Mouse (Mus musculus) megakaryocyte, embryonic 14.5 days (primary cell): ENCODE measurements at regions not wholly inside any gene's neighbourhood (a gene's known extent, or its start where the extent isn't known, plus 50 kb on each side); places are given as distances from the start of the nearest gene placed in this dataset.

Experiments
- FLI1 ChIP-seq: IDR thresholded peaks from 2 replicates; pipeline ENCODE4 v1.6.1; 2012; ENCODE audit warnings: low read length, inconsistent platforms, mixed read lengths
- GATA1 ChIP-seq: IDR thresholded peaks from 3 replicates; pipeline ENCODE4 v1.6.1; 2012; ENCODE audit warnings: mixed read lengths, low read length, inconsistent platforms, borderline replicate concordance

- TF ChIP-seq GATA1 (no peak), FLI1 (no peak)
Observed at GRCm38 (mm10) chr7:138489471-138489870, 91.9 kb upstream of the Tcerg1l start.
